Mouse (Mus musculus) frontal cortex, postnatal 36 days (tissue): ENCODE data around the gene Ogn.
"Not testable (repeated sequence)": the region's sequence is repeated elsewhere in the genome, so short reads cannot be mapped to it uniquely, and the experiment has no call there.

Experiments used
- DNase-seq, 2 experiments: peaks; one replicate each; pipeline ENCODE4 v3.0.0; 2022; ENCODE audit warnings: low spot score in 2 of 2

The Ogn gene

GRCm38 (mm10) chr13:49607714-49608113 lies at the start of gene Ogn:
Gene Ogn (plus strand): TSS chr13:49608046.
- DNase-seq = no peak

GRCm38 (mm10) chr13:49559185-49559584 lies 48.7 kb upstream of the Ogn start:
- no peak for DNase-seq

- no peak for DNase-seq
These were observed 47.0 kb upstream of the Ogn start for GRCm38 (mm10) chr13:49560886-49561285.

GRCm38 (mm10) chr13:49564347-49564746 lies 43.5 kb upstream of the Ogn start:
- no peak for DNase-seq

GRCm38 (mm10) chr13:49570371-49570770 lies 37.5 kb upstream of the Ogn start:
- no peak for DNase-seq

- no peak for DNase-seq
These were observed 36.4 kb upstream of the Ogn start for GRCm38 (mm10) chr13:49571418-49571817.

GRCm38 (mm10) chr13:49581541-49582530 lies 26.0 kb upstream of the Ogn start, which contains the start of gene Omd:
Gene Omd (plus strand): TSS chr13:49582462.
- no peak for DNase-seq

- no peak for DNase-seq
These were observed 24.0 kb upstream of the Ogn start for GRCm38 (mm10) chr13:49583859-49584258.

- DNase-seq = no peak
These were observed 23.4 kb upstream of the Ogn start for GRCm38 (mm10) chr13:49584307-49585005.

- no peak for DNase-seq
These were observed 21.8 kb upstream of the Ogn start for GRCm38 (mm10) chr13:49586062-49586461.

- not testable (repeated sequence) for DNase-seq
These were observed 5.3 kb upstream of the Ogn start for GRCm38 (mm10) chr13:49602541-49602940.

- DNase-seq = no peak
These were observed 4.2 kb upstream of the Ogn start for GRCm38 (mm10) chr13:49603603-49604002.

GRCm38 (mm10) chr13:49608589-49609322 lies 910 bp downstream of the Ogn start:
- no peak for DNase-seq

- no peak for DNase-seq
These were observed 9.2 kb downstream of the Ogn start for GRCm38 (mm10) chr13:49617021-49617420.

GRCm38 (mm10) chr13:49618365-49618764 lies 10.5 kb downstream of the Ogn start:
- DNase-seq = no peak

GRCm38 (mm10) chr13:49623216-49623615 lies 15.4 kb downstream of the Ogn start:
- no peak for DNase-seq

GRCm38 (mm10) chr13:49628167-49628566 lies 20.3 kb downstream of the Ogn start:
- DNase-seq = no peak

- no peak for DNase-seq
These were observed 21.2 kb downstream of the Ogn start for GRCm38 (mm10) chr13:49629076-49629475.

- DNase-seq = no peak
These were observed 32.1 kb downstream of the Ogn start for GRCm38 (mm10) chr13:49639965-49640364.

- no peak for DNase-seq
These were observed 34.8 kb downstream of the Ogn start for GRCm38 (mm10) chr13:49642650-49643049.

- no peak for DNase-seq
These were observed 36.0 kb downstream of the Ogn start for GRCm38 (mm10) chr13:49643669-49644362.
